Mouse (Mus musculus) midbrain, embryonic 12.5 days (tissue): ENCODE results near the gene Dnah3. TPM values are rescaled to one million over a fixed set of nuclear protein-coding genes. Genes with fewer than 3 reads are reported as not detected.

Experiments used
- ATAC-seq: fragments of 200-750 bp; cut with Nextera tagmentation; 2 replicates; pipeline ENCODE4 v1.8.0; 2017; ENCODE audit warnings: low read depth, moderate TSS enrichment, moderate library complexity; ENCODE audit not compliant: low FRiP score
- H3K27ac ChIP-seq: fragments of 300-500 bp; sonication (generic); replicated peaks from 2 replicates; pipeline ENCODE4 v1.5.1; 2016; ENCODE audit warnings: mild to moderate bottlenecking
- H3K27me3 ChIP-seq: fragments of 300-500 bp; sonication (generic); 2 replicates; pipeline ENCODE4 v1.6.1; 2016; ENCODE audit warnings: mild to moderate bottlenecking
- H3K36me3 ChIP-seq: fragments of 300-500 bp; sonication (generic); 2 replicates; pipeline ENCODE4 v1.6.1; 2016
- H3K4me1 ChIP-seq: fragments of 300-500 bp; sonication (generic); 2 replicates; pipeline ENCODE4 v1.6.1; 2016
- H3K4me2 ChIP-seq: fragments of 300-500 bp; sonication (generic); replicated peaks from 2 replicates; pipeline ENCODE4 v1.6.1; 2016; ENCODE audit warnings: mild to moderate bottlenecking, moderate library complexity
- H3K4me3 ChIP-seq: fragments of 300-500 bp; sonication (generic); 2 replicates; pipeline ENCODE4 v1.5.1; 2016; ENCODE audit warnings: mild to moderate bottlenecking
- H3K9ac ChIP-seq: fragments of 300-500 bp; sonication (generic); replicated peaks from 2 replicates; pipeline ENCODE4 v1.6.1; 2016; ENCODE audit warnings: mild to moderate bottlenecking, moderate library complexity
- H3K9me3 ChIP-seq: fragments of 300-500 bp; sonication (generic); 2 replicates; pipeline ENCODE4 v1.6.1; 2016; ENCODE audit warnings: mild to moderate bottlenecking
- WGBS: fragments of 180-500 bp; shearing (Covaris S2); methylation state at CpG from one replicate; pipeline ENCODE4 v1.1.7; 2016; 5-methylcytosine and 5-hydroxymethylcytosine counted together
- polyA plus RNA-seq: library from polyadenylated mRNA; unstranded; fragments of >200 nt; fragmentation: Nextera tagmentation; extraction: Ambion mirVana; gene quantifications from 2 replicates; pipeline ENCODE4 v1.2.1, GENCODE M21; 2016

Dnah3 gene
- polyA plus RNA-seq = 0.08 TPM in 1 of 2 replicates, not detected in the other

DNA sequence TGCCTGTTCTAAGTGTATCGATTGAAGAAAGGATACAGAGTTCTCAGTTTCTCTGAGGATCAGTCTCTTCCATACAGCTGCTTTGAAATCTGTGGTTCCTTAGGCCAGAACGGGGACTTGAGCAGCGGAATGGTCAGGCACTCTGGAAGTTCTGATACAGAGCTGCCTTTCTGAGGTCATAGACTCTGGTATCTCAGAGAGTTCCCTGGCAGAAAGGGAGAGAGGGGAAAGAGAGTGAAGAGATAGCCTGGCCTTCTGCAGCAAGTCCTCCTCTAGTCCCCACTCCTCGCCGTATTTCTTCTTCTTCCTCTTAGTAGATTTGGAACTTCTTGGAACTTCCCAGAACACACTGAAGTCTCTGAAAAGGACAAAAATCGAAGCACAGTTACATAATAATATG, at the start of gene Dnah3:
TSS of gene Dnah3 (minus strand) at position 101 of the 400 bp plus-strand sequence.
- WGBS = 89% methylated on average over 6 of the region's 6 CpGs
- no peak within 1 kb of the TSS for H3K27ac ChIP-seq
- H3K4me2 ChIP-seq = no peak within 1 kb of the TSS
- no peaks in the 10 kb centered on the region for H3K9me3 ChIP-seq
- H3K36me3 ChIP-seq = no peaks in the 10 kb centered on the region
- no peak within 1 kb of the TSS for H3K9ac ChIP-seq
- no peak within 1 kb of the TSS for H3K4me3 ChIP-seq
- ATAC-seq = no peak
- no peaks in the 10 kb centered on the region for H3K4me1 ChIP-seq
- H3K27me3 ChIP-seq = no peaks in the 10 kb centered on the region

DNA sequence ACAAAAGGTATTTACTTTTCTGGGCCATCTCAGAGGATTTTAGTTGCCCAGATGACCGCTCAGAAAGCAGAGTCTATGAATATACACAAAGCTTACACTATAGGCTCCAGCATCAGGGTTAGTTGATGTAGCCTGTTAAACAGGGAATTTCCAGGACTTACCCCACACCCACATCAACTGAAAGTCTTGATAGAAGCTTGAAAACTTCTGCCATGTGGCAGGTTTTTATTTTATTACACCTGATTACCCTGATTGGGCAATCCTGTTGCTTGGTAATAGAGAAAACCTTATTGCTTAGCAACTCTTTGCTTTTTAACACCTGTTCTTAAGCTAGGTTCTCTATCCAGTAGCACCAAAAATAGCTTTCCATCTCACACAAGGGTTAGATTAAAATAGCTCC, 47.7 kb upstream of the Dnah3 start:
- H3K36me3 ChIP-seq = no peaks in the 10 kb centered on the region
- H3K9me3 ChIP-seq = no peaks in the 10 kb centered on the region
- WGBS = 74% methylated on average over 1 of the region's 1 CpGs
- no peak overlapping the region for H3K27ac ChIP-seq
- H3K9ac ChIP-seq = no peak overlapping the region
- H3K4me1 ChIP-seq = no peaks in the 10 kb centered on the region
- no peaks in the 10 kb centered on the region for H3K27me3 ChIP-seq
- ATAC-seq = no peak
- H3K4me3 ChIP-seq = no peak overlapping the region
- no peak overlapping the region for H3K4me2 ChIP-seq

DNA sequence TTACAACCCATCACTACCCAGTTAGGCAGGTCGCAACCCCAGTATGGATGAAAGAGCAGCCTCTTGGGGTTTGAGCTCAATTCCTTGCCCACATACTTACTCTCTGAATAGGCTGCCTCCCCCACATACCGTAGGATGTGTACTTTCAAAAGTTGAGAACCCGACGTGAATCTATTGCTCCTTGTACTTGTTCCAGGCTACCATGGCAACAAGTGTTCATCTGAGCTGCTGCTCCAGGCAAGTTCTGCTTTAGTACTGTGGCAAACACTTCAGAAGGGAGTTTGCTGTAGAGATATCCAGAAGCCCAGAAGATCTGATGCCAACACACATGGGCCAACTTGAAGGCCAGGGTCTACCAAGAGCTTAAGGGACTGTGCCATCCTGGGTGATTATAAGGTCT, 33.9 kb upstream of the Dnah3 start:
- no peak for ATAC-seq
- Histone ChIP-seq H3K9me3 (no peaks in the 10 kb centered on the region), H3K36me3 (no peaks in the 10 kb centered on the region), H3K4me1 (peaks cover 20% of the 10 kb centered on the region), H3K9ac (no peak overlapping the region), H3K4me2 (no peak overlapping the region), H3K4me3 (no peak overlapping the region), H3K27me3 (no peaks in the 10 kb centered on the region), H3K27ac (no peak overlapping the region)
- 57% methylated on average over 4 of the region's 4 CpGs for WGBS

DNA sequence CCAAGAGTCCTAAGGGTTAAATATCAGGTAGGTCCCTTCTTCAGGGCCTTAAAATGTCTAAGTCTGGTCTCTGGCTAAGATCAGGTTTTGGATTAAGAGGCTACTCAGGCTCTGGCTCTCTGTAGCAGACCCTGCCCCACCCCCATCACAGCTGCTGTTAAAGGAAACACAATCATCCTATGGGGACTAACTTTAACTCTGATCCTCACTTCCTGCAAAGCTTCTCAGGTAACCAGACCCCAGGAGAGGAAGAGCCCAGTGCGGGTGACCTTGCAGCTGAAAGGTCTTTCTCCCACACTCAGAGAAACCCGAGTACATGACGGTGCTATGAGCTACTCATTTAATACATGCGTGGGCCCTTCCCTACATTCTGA, 32.6 kb upstream of the Dnah3 start:
- Histone ChIP-seq H3K4me3 (no peak overlapping the region), H3K4me1 (peaks cover 20% of the 10 kb centered on the region), H3K9me3 (no peaks in the 10 kb centered on the region), H3K36me3 (no peaks in the 10 kb centered on the region), H3K27me3 (no peaks in the 10 kb centered on the region), H3K27ac (no peak overlapping the region), H3K9ac (no peak overlapping the region), H3K4me2 (no peak overlapping the region)
- 0 out of 2 replicates have a peak, but pooled peaks have one; percentile 17 for ATAC-seq
- 46% methylated on average over 4 of the region's 4 CpGs for WGBS

- Histone ChIP-seq H3K36me3 (no peaks in the 10 kb centered on the region), H3K9me3 (no peaks in the 10 kb centered on the region), H3K4me3 (no peak overlapping the region), H3K27ac (no peak overlapping the region), H3K4me1 (peaks cover 20% of the 10 kb centered on the region), H3K4me2 (no peak overlapping the region), H3K9ac (no peak overlapping the region), H3K27me3 (no peaks in the 10 kb centered on the region)
- no peak for ATAC-seq
- 27% methylated on average over 5 of the region's 5 CpGs for WGBS
Measured at GRCm38 (mm10) chr7:120126976-120127685, 32.1 kb upstream of the Dnah3 start.

DNA sequence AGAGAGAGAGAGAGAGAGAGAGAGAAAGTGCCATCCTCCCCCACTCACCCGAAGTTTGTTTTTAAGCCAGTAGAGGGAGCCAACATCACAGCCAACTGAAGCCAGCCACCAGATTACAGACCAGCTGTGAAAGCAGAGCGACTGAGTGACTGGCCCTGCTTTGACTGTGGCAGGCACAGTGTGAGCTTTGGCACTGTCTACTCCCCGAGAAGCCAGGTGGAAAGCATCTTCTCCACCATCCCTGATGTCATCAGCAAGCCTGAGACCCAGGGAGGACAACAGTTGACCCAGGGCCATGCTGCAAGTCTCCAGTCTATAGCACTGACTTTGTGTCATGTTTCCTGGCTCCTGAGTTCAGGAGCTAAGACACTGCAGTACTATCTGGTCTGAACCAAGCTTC, 29.8 kb upstream of the Dnah3 start:
- peaks cover 20% of the 10 kb centered on the region for H3K4me1 ChIP-seq
- ATAC-seq = peak; percentile 85
- 4% methylated on average over 3 of the region's 3 CpGs for WGBS
- H3K27me3 ChIP-seq = no peaks in the 10 kb centered on the region
- no peak overlapping the region for H3K9ac ChIP-seq
- no peak overlapping the region for H3K27ac ChIP-seq
- H3K36me3 ChIP-seq = 0 out of 2 replicates have a peak, but pooled peaks cover 7% of the 10 kb centered on the region
- no peak overlapping the region for H3K4me3 ChIP-seq
- no peak overlapping the region for H3K4me2 ChIP-seq
- no peaks in the 10 kb centered on the region for H3K9me3 ChIP-seq

DNA sequence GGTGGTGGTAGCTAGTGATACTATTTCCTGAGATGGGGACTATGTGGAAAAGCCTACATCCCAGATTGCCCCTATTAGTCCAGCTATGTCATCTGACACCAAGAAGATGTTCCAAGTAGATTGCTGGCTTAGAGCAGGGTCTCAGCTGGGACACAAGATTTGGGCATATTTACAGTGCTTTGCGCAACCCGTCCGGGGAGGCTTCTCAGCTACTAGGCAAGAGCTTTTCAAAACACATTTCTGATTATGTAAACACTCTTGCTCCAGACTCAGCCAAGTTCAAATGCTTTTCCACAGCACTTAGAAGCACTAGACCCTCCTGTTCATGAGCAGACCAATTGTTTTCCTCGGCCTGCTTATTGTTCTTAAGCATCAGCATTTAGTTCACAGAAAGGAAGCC, 28.7 kb upstream of the Dnah3 start:
- H3K27ac ChIP-seq = no peak overlapping the region
- H3K27me3 ChIP-seq = no peaks in the 10 kb centered on the region
- 92% methylated on average over 4 of the region's 4 CpGs for WGBS
- H3K4me3 ChIP-seq = no peak overlapping the region
- no peak overlapping the region for H3K4me2 ChIP-seq
- H3K9ac ChIP-seq = no peak overlapping the region
- peaks cover 16% of the 10 kb centered on the region for H3K4me1 ChIP-seq
- no peak for ATAC-seq
- H3K9me3 ChIP-seq = no peaks in the 10 kb centered on the region
- 0 out of 2 replicates have a peak, but pooled peaks cover 7% of the 10 kb centered on the region for H3K36me3 ChIP-seq

- WGBS = 40% methylated on average over 6 of the region's 6 CpGs
- Histone ChIP-seq H3K36me3 (0 out of 2 replicates have a peak, but pooled peaks cover 7% of the 10 kb centered on the region), H3K9ac (no peak overlapping the region), H3K27ac (0 out of 2 replicates have a peak overlapping the region, but pooled peaks have one; percentile 15), H3K4me2 (no peak overlapping the region), H3K9me3 (no peaks in the 10 kb centered on the region), H3K4me1 (no peaks in the 10 kb centered on the region; the same call in 1 of the 2 replicates), H3K4me3 (no peak overlapping the region), H3K27me3 (no peaks in the 10 kb centered on the region)
- peak; percentile 30; the same call in 1 of the 2 replicates for ATAC-seq
Measured at GRCm38 (mm10) chr7:120117529-120117928, 22.4 kb upstream of the Dnah3 start.

GRCm38 (mm10) chr7:120116976-120117375, 21.9 kb upstream of the Dnah3 start:
- H3K9me3 ChIP-seq = no peaks in the 10 kb centered on the region
- 0 out of 2 replicates have a peak, but pooled peaks cover 7% of the 10 kb centered on the region for H3K36me3 ChIP-seq
- no peak for ATAC-seq
- H3K27me3 ChIP-seq = no peaks in the 10 kb centered on the region
- 0 out of 2 replicates have a peak overlapping the region, but pooled peaks have one; percentile 15 for H3K27ac ChIP-seq
- no peak overlapping the region for H3K9ac ChIP-seq
- no peak overlapping the region for H3K4me2 ChIP-seq
- WGBS = 80% methylated on average over 5 of the region's 5 CpGs
- H3K4me3 ChIP-seq = no peak overlapping the region
- no peaks in the 10 kb centered on the region; the same call in 1 of the 2 replicates for H3K4me1 ChIP-seq

DNA sequence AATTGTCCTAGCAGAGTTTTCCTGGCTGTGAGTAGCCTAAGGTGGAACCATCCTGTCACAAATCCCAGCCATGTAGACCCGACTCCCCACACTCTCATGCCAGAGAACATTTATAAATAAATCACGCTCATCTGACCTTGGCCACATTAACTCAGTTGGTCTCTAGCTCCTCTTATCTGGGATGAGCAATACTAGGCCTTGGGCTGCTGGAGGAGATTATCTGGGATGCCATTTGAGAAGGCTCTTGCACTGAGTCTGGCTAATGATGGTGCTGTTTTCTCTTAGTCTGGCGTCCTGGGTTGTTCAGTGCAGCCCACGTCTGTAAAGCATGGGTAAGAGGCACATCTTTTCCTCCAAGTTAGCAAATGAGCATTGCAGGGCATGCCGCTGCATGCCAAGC, 14.6 kb upstream of the Dnah3 start:
- no peak for ATAC-seq
- no peaks in the 10 kb centered on the region for H3K27me3 ChIP-seq
- 82% methylated on average over 5 of the region's 5 CpGs for WGBS

DNA sequence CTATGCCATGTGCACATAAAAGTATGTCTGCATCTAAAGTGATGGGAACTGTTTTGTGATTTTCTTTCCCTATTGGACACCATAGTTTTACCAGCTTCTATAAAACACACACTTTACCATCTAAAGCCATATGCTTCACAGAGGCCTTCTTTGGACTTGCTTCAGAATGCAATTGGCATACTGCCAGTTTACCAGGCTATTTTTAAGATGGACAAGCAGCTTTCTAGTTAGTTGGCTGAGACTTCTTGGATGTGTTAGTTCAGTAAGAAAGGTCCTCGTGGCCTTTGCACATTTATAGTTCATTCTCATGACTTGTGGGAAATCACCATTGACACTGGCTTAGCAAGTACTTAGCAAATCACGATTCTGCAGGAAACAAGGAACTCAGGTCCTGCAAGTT, 11.3 kb upstream of the Dnah3 start:
- Histone ChIP-seq H3K27ac (no peak overlapping the region), H3K4me1 (peaks cover 12% of the 10 kb centered on the region; the same call in 1 of the 2 replicates), H3K9ac (no peak overlapping the region), H3K36me3 (no peaks in the 10 kb centered on the region), H3K27me3 (peaks cover 12% of the 10 kb centered on the region), H3K9me3 (no peaks in the 10 kb centered on the region), H3K4me3 (no peak overlapping the region), H3K4me2 (no peak overlapping the region)
- no peak for ATAC-seq
- WGBS = 87% methylated on average over 2 of the region's 2 CpGs

More for the DNA sequence above, 14.6 kb upstream of the Dnah3 start:
- Histone ChIP-seq H3K9me3 (no peaks in the 10 kb centered on the region), H3K4me1 (no peaks in the 10 kb centered on the region), H3K27ac (no peak overlapping the region), H3K36me3 (no peaks in the 10 kb centered on the region), H3K4me3 (no peak overlapping the region), H3K4me2 (no peak overlapping the region), H3K9ac (no peak overlapping the region)

- Histone ChIP-seq H3K9me3 (no peaks in the 10 kb centered on the region), H3K27ac (no peak overlapping the region), H3K4me2 (no peak overlapping the region), H3K27me3 (peaks cover 15% of the 10 kb centered on the region), H3K9ac (no peak overlapping the region), H3K36me3 (no peaks in the 10 kb centered on the region), H3K4me1 (peaks cover 12% of the 10 kb centered on the region; the same call in 1 of the 2 replicates), H3K4me3 (no peak overlapping the region)
- 58% methylated on average over 3 of the region's 3 CpGs for WGBS
- ATAC-seq = no peak
Measured at GRCm38 (mm10) chr7:120104975-120105374, 9.9 kb upstream of the Dnah3 start.
